Mouse (Mus musculus): ENCODE measurements around the gene Rdh13. TPM values are rescaled to one million over a fixed set of nuclear protein-coding genes. Genes with fewer than 3 reads are reported as not detected.
"Not testable (repeated sequence)": the region's sequence is repeated elsewhere in the genome, so short reads cannot be mapped to it uniquely, and the experiment has no call there.

Rdh13 gene
- polyA plus RNA-seq, 1 experiment from 2014 or later = 45.6 TPM

- H3K27ac ChIP-seq (ENCODE audit: low read length) = no peak overlapping the region
- H3K4me1 ChIP-seq (ENCODE audit: control insufficient read depth, insufficient read depth, low read length) = no peaks in the 10 kb centered on the region
- peaks cover 11% of the 10 kb centered on the region for H3K36me3 ChIP-seq (ENCODE audit: control insufficient read depth, insufficient read depth, low read length)
- no peak overlapping the region for H3K4me2 ChIP-seq (ENCODE audit: low read length)
- ATAC-seq = no peak
- 82% methylated on average over 6 of the region's 6 CpGs for WGBS
- no peak overlapping the region for H3K9ac ChIP-seq (ENCODE audit: low read depth, low read length)
- no peak overlapping the region for H3K4me3 ChIP-seq (ENCODE audit: low read depth, low read length)
- no peaks in the 10 kb centered on the region for H3K9me3 ChIP-seq (replicated peaks; ENCODE audit: control insufficient read depth, low read length, poor library complexity, severe bottlenecking)
- no peaks in the 10 kb centered on the region for H3K27me3 ChIP-seq (ENCODE audit: control insufficient read depth, insufficient read depth, low read depth, low read length)
These were observed 25.8 kb downstream of the Rdh13 start for GRCm38 (mm10) chr7:4419681-4420080.

GRCm38 (mm10) chr7:4412406-4412805 is 33.0 kb downstream of the Rdh13 start:
- H3K4me2 ChIP-seq (ENCODE audit: low read length); H3K9me3 ChIP-seq (replicated peaks; ENCODE audit: control insufficient read depth, low read length, poor library complexity, severe bottlenecking); H3K27ac ChIP-seq (ENCODE audit: low read length); H3K9ac ChIP-seq (ENCODE audit: low read depth, low read length); H3K27me3 ChIP-seq (ENCODE audit: control insufficient read depth, insufficient read depth, low read depth, low read length); H3K36me3 ChIP-seq (ENCODE audit: control insufficient read depth, insufficient read depth, low read length); H3K4me1 ChIP-seq (ENCODE audit: control insufficient read depth, insufficient read depth, low read length); H3K4me3 ChIP-seq (ENCODE audit: low read depth, low read length); ATAC-seq: not testable (repeated sequence)
- 94% methylated on average over 15 of the region's 15 CpGs for WGBS

GRCm38 (mm10) chr7:4397730-4398129 is 47.7 kb downstream of the Rdh13 start, which contains the start of gene Gp6:
Gene Gp6, minus strand, starts transcription at chr7:4397744.
- Histone ChIP-seq H3K27me3 (ENCODE audit: control insufficient read depth, insufficient read depth, low read depth, low read length) (no peaks in the 10 kb centered on the region), H3K9ac (ENCODE audit: low read depth, low read length) (no peak within 1 kb of the TSS), H3K9me3 (replicated peaks; ENCODE audit: control insufficient read depth, low read length, poor library complexity, severe bottlenecking) (no peaks in the 10 kb centered on the region), H3K4me3 (ENCODE audit: low read depth, low read length) (no peak within 1 kb of the TSS), H3K36me3 (ENCODE audit: control insufficient read depth, insufficient read depth, low read length) (no peaks in the 10 kb centered on the region), H3K27ac (ENCODE audit: low read length) (no peak within 1 kb of the TSS), H3K4me1 (ENCODE audit: control insufficient read depth, insufficient read depth, low read length) (no peaks in the 10 kb centered on the region), H3K4me2 (ENCODE audit: low read length) (no peak within 1 kb of the TSS)
- 87% methylated on average over 1 of the region's 1 CpGs for WGBS
- no peak for ATAC-seq

Small RNA genes within 50 kb of the gene (microRNA-seq; reads per million reads assigned to microRNA genes)
- not detected for gene Gm24605
- gene Gm24752 = not detected
- not detected for gene Gm25349

Other genes starting within 250 kb of the Rdh13 start
- gene Lilra5, start 207.9 kb downstream of the Rdh13 start, polyA plus RNA-seq (2015; fragmentation: Nextera tagmentation; extraction: Ambion mirVana) = 0.14 TPM in 1 of 2 replicates, not detected in the other
- not detected in 2 replicates for gene Ncr1, start 107.9 kb downstream of the Rdh13 start, polyA plus RNA-seq (2015; fragmentation: Nextera tagmentation; extraction: Ambion mirVana)
- 0.06 TPM in 1 of 2 replicates, not detected in the other for gene Gp6, start 47.9 kb downstream of the Rdh13 start, polyA plus RNA-seq (2015; fragmentation: Nextera tagmentation; extraction: Ambion mirVana)
- 12.8 TPM in 2 replicates for gene Eps8l1, start 15.0 kb upstream of the Rdh13 start, polyA plus RNA-seq (2015; fragmentation: Nextera tagmentation; extraction: Ambion mirVana)
- gene Ppp1r12c, start 56.0 kb upstream of the Rdh13 start, polyA plus RNA-seq (2015; fragmentation: Nextera tagmentation; extraction: Ambion mirVana) = 35.6 and 44.7 TPM in 2 replicates
- gene Tnnt1, start 70.7 kb upstream of the Rdh13 start, polyA plus RNA-seq (2015; fragmentation: Nextera tagmentation; extraction: Ambion mirVana) = 3.2 and 3.6 TPM in 2 replicates
- 1.8 TPM in 2 replicates for gene Tnni3, start 78.6 kb upstream of the Rdh13 start, polyA plus RNA-seq (2015; fragmentation: Nextera tagmentation; extraction: Ambion mirVana)
- 2.2 and 2.4 TPM in 2 replicates for gene Dnaaf3, start 86.8 kb upstream of the Rdh13 start, polyA plus RNA-seq (2015; fragmentation: Nextera tagmentation; extraction: Ambion mirVana)
- gene Syt5, start 101.9 kb upstream of the Rdh13 start, polyA plus RNA-seq (2015; fragmentation: Nextera tagmentation; extraction: Ambion mirVana) = 185 and 186 TPM in 2 replicates
- 0.68 and 1.4 TPM in 2 replicates for gene Ptprh, start 158.4 kb upstream of the Rdh13 start, polyA plus RNA-seq (2015; fragmentation: Nextera tagmentation; extraction: Ambion mirVana)
- 2.1 and 2.4 TPM in 2 replicates for gene Tmem86b, start 185.8 kb upstream of the Rdh13 start, polyA plus RNA-seq (2015; fragmentation: Nextera tagmentation; extraction: Ambion mirVana)
- gene Ppp6r1, start 213.4 kb upstream of the Rdh13 start, polyA plus RNA-seq (2015; fragmentation: Nextera tagmentation; extraction: Ambion mirVana) = 5.6 and 6.8 TPM in 2 replicates
- 169 and 181 TPM in 2 replicates for gene Hspbp1, start 239.4 kb upstream of the Rdh13 start, polyA plus RNA-seq (2015; fragmentation: Nextera tagmentation; extraction: Ambion mirVana)
- gene Brsk1, start 245.0 kb upstream of the Rdh13 start, polyA plus RNA-seq (2015; fragmentation: Nextera tagmentation; extraction: Ambion mirVana) = 7.5 and 7.8 TPM in 2 replicates

All from midbrain, embryonic 16.5 days (tissue).